Mouse (Mus musculus) gastrocnemius, adult 8-10 months (tissue): ENCODE data around the gene Gadd45gip1. TPM values are rescaled to one million over a fixed set of nuclear protein-coding genes. Genes with fewer than 3 reads are reported as not detected.

Source experiments
- DNase-seq, 2 experiments: peaks; one replicate each; pipeline ENCODE4 v3.0.0; 2022; ENCODE audit warnings: low spot score in 2 of 2
- microRNA-seq: library from miRNA; unstranded; fragments of <30 nt; microRNA quantifications from one replicate; pipeline ENCODE4 v1.2.0, GENCODE M21; 2022
- total RNA-seq, 4 experiments: library from RNA; stranded (reverse); gene quantifications; 2 replicates each; pipeline ENCODE4 v1.2.4; 2022

Gene Gadd45gip1
- total RNA-seq, 4 experiments from 2014 or later = 18.6 to 23.2 (median 20.8) TPM

DNA sequence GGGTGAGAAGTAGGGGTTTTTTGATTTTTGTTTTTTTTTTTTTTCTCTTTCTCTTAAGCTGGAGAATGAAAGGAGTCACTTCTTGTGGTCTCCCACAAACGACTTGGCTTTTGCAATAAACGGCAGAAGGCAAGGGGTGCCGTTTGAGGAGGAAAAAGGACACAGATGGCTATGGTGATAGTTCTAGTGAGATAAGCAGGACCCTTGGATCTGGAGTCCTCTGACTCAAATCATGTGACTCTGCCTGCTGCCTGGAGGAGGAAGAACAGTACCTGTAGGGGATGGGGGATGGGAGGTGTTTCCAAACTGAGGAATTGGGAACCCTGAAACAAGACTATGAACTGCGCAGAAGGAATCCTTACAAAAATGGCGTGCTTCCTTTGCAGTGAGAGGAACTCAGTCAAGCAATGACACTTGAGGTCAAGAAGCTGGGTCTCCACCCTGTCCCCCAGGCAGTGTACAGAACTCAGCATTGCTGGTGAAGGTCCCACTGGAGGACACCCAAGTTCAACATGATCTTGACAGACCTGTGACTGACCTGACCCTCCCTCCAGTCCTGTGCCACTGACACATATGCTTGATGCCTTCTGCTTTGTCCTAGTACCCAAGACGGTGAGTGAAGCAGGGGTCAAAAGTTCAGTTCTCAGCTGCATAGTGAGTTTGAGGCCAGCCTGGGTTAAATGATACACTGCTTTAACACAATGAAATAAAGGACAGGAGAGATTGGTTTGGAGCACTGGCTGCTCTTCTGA is 16.5 kb downstream of the Gadd45gip1 start:
- DNase-seq = no peak

DNA sequence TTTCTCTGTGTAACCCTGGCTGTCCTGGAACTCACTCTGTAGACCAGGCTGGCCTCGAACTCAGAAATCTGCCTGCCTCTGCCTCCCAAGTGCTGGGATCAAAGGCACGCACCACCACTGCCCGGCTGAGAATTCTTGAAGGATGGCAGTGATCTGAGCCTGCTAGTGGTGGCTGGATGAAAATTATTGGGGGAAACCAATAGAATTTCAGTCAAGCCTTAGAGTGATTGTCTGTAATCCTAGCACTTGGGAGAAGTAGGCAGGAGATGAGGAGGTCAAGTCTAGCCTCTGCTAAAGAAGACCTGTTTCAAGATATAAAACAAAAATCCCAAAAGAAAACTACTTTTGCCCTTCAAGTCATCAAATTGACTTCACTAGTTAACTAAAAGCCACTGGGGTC is 25.1 kb downstream of the Gadd45gip1 start:
- no peak for DNase-seq

DNA sequence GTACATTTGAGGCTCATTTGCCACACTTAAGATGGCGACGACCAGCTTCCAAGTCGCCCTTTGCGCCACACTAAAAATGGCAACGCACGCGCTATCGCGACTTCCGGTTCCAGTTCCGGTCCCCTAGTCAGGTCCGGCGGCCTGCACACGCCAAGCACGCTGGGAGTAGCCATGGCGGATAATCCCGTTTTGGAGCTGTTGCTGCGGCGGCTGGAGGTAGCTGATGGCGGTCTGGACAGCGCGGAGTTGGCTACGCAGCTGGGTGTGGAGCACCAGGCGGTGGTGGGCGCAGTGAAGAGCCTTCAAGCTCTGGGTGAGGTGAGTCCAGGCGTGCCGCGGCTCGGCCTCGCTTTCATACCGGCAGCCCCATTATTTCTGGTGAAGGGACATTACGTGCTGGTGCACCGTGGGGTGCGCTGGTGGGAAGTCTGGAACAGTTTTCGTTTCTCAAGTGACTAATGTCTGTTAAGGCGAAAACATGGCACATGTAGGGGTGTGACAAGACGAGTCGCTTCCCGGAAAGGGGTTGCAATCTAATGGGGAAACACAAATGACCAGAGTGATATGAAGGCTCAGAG is 25.6 kb downstream of the Gadd45gip1 start, which contains the start of gene Farsa:
Gene Farsa, plus strand, starts transcription at position 126 of the 578 bp plus-strand sequence.
- DNase-seq = peak; percentile 82 to 87

DNA sequence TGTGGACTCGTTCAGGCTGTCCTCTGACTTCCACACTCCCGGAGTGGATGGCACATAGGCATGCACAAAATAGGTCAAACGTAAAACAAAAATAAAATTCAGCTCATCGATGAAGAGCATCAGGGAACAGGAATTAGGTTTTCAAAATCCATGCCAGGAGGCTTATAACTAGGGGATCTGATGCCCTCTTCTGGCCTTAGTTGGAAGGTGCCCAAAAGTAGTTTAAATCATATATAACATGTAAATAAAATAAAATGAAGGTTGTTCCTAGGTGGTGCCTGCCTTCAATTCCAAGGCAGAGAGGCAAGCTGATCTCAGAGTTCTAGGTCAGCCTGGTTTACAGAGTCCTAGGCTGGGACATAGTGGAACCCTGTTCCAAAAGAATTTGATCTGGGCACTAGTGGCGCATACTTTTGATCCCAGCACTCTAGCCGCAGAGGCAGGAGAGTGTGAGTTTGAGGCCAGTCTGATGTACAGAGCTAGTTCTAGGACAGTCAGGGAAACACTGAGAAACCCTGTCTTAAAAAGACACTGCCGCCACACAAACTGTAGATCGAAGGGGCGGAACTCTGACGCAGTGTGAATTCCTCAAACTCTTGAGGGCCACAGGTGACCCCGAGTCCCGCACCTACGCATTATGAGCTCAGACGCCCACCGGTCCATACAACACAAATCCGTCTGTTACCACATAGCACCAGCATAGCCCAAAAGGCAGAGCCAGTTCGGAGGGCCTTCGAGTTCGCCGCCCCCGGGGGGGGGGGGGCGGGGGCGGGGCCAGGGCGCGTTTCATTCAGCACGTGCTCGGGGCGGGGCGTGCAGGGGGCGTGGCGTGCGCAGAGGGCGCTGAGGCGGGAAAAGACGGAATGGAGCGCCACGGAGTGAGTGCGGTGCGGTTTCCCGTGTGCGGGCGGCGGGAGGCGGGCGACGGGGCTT is 40.3 kb downstream of the Gadd45gip1 start, which contains the start of gene Syce2:
Gene Syce2, plus strand, starts transcription at position 736 of the 933 bp plus-strand sequence.
- DNase-seq = peak in 1 of 2 experiments; percentile 59

DNA sequence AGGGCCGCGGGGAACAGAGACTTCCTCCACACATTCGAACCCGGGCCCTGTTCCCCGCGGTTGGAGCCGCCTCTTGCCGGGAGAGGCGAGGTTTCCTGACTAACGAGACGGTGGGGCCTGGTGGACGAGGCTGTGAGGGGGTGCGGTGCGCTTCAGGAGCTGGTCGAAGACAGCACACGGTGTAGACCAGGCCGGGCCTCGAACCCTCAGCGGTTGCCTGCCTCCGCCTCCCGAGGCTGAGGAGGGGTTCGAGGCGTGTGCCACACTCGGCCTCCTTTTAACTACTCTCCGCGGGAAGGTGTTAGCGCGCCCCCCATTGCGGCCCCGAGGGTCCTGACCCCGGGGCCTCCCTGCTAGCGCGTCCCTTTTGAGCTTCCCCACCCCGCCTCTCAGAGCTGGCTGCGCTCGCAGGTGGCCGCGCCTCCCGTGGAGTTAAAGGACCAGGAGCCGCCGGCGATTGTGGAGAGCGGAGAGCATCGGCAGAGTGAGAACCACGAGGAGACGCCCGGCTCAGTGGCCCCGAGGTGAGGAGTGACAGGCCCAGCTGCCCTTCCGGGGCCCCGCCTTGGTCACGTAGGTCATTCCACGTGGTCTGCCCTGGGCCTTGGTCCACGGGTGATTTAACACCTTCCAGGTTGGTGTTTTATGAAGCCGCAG is 41.1 kb downstream of the Gadd45gip1 start:
- DNase-seq = peak in 1 of 2 experiments; percentile 23

DNA sequence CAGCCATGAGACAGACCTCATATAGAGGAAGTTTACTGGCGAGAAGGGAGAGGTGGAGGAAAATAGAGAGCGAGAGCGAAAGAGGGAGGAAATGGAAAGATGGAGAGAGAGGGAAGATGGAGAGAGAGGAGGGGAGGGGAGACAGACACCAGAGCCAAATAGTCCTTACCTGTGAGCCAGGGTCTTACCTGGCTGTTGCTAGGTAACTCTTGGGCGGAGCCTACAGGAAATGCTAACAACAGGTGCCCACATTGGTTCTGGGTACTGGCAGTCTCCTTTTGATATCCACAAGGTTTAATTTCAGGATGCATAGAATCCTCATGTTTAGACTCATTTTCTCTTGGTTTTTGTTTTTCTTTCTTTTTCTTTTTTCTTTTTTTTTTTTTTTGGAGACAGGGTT is 41.7 kb downstream of the Gadd45gip1 start:
- DNase-seq = no peak

DNA sequence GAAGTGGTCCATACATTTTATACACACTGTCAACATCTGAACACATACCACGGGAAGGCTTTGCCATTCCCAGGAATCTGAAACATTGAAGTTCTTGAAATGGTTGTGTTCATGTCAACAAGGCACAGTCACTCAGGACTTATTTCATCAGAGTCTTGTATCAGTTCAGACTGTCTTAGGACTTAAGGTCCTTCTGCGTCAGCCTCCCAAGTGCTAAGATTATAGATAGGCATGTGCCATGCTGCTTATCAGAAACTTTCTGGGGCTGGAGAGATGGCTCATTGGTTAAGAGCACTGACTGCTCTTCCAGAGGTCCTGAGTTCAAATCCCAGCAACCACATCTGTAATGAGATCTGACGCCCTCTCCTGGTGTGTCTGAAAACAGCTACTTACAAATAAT is 43.0 kb downstream of the Gadd45gip1 start:
- DNase-seq = no peak

DNA sequence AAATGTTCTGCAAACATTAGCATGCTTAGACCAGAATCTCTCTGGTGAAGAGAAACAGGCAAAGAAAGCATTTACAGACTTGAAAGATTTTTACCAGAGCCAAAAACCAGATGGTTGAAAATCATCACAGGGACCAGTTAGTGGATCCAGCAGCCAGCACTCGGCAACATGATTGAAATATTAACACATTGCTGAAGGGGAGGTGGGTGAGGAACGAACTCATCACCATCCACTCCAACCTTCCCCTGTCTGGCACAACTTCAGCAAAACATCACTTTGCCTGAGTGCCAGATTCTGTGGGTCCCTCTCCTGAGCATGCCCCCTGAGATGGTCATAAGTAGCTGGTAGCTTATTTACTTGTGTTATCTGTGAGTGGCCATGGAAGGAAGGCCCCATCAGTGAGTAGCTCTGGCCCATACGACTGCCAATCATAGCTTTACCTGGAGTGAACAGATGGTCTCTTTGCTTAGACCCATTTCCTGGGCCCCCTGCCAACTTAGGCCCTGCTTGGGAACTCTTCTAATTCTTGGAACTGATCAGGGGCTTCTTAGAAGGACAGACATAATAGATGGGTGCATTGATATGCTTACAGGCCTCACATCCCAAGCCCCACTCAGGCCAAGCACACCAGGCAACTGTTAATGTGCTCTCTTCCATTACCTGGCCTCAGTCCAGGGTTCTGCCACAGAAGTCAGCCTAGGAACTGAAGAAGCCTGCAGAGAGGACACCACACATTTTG is 46.1 kb downstream of the Gadd45gip1 start:
- no peak for DNase-seq

DNA sequence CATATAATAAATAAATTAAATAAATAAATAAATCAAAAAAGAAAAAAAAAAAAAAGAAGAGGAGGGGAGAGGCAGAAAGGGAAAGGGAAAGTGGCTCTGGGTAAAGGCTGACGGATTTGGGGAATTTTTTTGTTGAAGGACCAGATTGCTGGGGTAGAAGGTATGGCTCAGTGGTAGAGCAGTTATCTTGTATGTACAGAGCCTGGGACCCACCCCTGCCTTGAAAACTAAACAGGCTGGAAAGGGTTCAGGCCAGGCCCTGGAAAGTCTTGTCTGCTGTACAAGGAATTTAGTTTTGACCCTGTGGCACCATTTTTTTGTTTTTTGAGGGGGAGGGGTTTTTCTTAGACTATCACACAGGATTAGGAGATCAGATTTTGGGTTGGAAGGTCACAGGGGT is 47.6 kb downstream of the Gadd45gip1 start:
- no peak for DNase-seq

DNA sequence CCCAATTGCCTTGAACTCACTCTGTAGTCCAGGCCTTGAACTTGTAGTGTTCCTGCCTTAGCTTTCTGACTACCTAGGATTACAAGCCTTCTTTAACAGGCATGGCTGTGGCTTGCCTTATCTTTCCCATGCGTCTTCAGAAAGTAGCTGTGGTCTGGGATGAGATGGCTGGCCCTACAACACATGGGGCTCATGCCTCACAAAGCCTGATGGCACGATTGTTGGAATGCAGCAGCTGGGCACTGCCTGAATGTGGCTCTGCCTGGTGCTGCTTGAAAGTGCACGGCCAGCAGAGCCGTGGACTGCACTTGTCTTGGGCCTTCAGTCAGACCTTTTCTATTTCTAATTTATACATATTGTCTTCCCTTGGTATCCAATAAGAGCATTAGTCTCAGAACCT is 53.4 kb downstream of the Gadd45gip1 start:
- DNase-seq = no peak

Small RNA genes within 50 kb of the gene (microRNA-seq; reads per million reads assigned to microRNA genes)
- not detected for gene Mir7069

Other genes starting within 250 kb of the Gadd45gip1 start
- 1 to 10 TPM; 4.3 to 5.1 (median 4.5) TPM for gene Ier2, start 168.7 kb upstream of the Gadd45gip1 start, total RNA-seq
- 10 to 100 TPM; 44.9 to 73.7 (median 53.5) TPM for gene Trmt1, start 145.2 kb upstream of the Gadd45gip1 start, total RNA-seq
- gene Nacc1, start 143.7 kb upstream of the Gadd45gip1 start, total RNA-seq = 10 to 100 TPM; 17.6 to 26.4 (median 20.7) TPM
- gene Lyl1, start 130.1 kb upstream of the Gadd45gip1 start, total RNA-seq = 1 to 10 TPM in 1 of 4 experiments, under 1 TPM in 3; 0.51 to 1.8 (median 0.57) TPM
- gene G430095P16Rik, start 108.5 kb upstream of the Gadd45gip1 start, total RNA-seq = under 1 TPM in 3 of 4 experiments, not detected in 1; 0.43 to 0.56 (median 0.48) TPM
- 100 to 1,000 TPM; 507 to 604 (median 532) TPM for gene Nfix, start 31.2 kb upstream of the Gadd45gip1 start, total RNA-seq
- 10 to 100 TPM in 3 of 4 experiments, 1 to 10 TPM in 1; 7.8 to 12.9 (median 12.2) TPM for gene Dand5, start 8.7 kb upstream of the Gadd45gip1 start, total RNA-seq
- 100 to 1,000 TPM; 168 to 185 (median 180) TPM for gene Rad23a, start 9.1 kb downstream of the Gadd45gip1 start, total RNA-seq
- gene Calr, start 15.4 kb downstream of the Gadd45gip1 start, total RNA-seq = 100 to 1,000 TPM; 148 to 197 (median 154) TPM
- 10 to 100 TPM; 19.2 to 28.8 (median 24.5) TPM for gene Farsa, start 25.5 kb downstream of the Gadd45gip1 start, total RNA-seq
- gene Syce2, start 40.6 kb downstream of the Gadd45gip1 start, total RNA-seq = 1 to 10 TPM in 2 of 4 experiments, under 1 TPM in 2; 0.82 to 2.5 (median 1.5) TPM
- 10 to 100 TPM; 29.4 to 43.6 (median 36.2) TPM for gene Gcdh, start 62.4 kb downstream of the Gadd45gip1 start, total RNA-seq
- not detected for gene Klf1, start 70.4 kb downstream of the Gadd45gip1 start, total RNA-seq
- 1 to 10 TPM; 3.7 to 8.0 (median 6.1) TPM for gene Dnase2a, start 77.0 kb downstream of the Gadd45gip1 start, total RNA-seq
- gene Mast1, start 105.8 kb downstream of the Gadd45gip1 start, total RNA-seq = under 1 TPM in 1 of 4 experiments, not detected in 3; 0.07 TPM
- not detected for gene Rtbdn, start 115.5 kb downstream of the Gadd45gip1 start, total RNA-seq
- 1 to 10 TPM in 1 of 4 experiments, not detected in 3; 1.1 TPM for gene Gm49661, start 137.9 kb downstream of the Gadd45gip1 start, total RNA-seq
- gene Prdx2, start 138.1 kb downstream of the Gadd45gip1 start, total RNA-seq = 100 to 1,000 TPM; 173 to 193 (median 187) TPM
- 10 to 100 TPM; 20.4 to 26.5 (median 23.9) TPM for gene Rnaseh2a, start 138.2 kb downstream of the Gadd45gip1 start, total RNA-seq
- gene Junb, start 147.2 kb downstream of the Gadd45gip1 start, total RNA-seq = 1 to 10 TPM; 5.9 to 9.6 (median 7.5) TPM
- gene Hook2, start 159.1 kb downstream of the Gadd45gip1 start, total RNA-seq = 1 to 10 TPM; 2.0 to 3.1 (median 2.6) TPM
- not detected for gene Best2, start 183.0 kb downstream of the Gadd45gip1 start, total RNA-seq
- 10 to 100 TPM; 57.1 to 67.3 (median 58.8) TPM for gene Asna1, start 193.8 kb downstream of the Gadd45gip1 start, total RNA-seq
- gene Trir, start 195.3 kb downstream of the Gadd45gip1 start, total RNA-seq = 10 to 100 TPM; 57.5 to 74.2 (median 66.1) TPM
- 10 to 100 TPM; 28.3 to 38.4 (median 32.6) TPM for gene Tnpo2, start 205.4 kb downstream of the Gadd45gip1 start, total RNA-seq
- gene Fbxw9, start 228.5 kb downstream of the Gadd45gip1 start, total RNA-seq = 1 to 10 TPM; 1.4 to 2.5 (median 1.8) TPM
- not detected for gene Gm5741, start 236.5 kb downstream of the Gadd45gip1 start, total RNA-seq
- 10 to 100 TPM; 34.1 to 38.9 (median 36.0) TPM for gene Dhps, start 240.2 kb downstream of the Gadd45gip1 start, total RNA-seq
- 10 to 100 TPM; 40.7 to 49.9 (median 46.3) TPM for gene Wdr83os, start 249.2 kb downstream of the Gadd45gip1 start, total RNA-seq
- gene Wdr83, start 249.8 kb downstream of the Gadd45gip1 start, total RNA-seq = 10 to 100 TPM; 15.4 to 20.4 (median 16.0) TPM